Mouse (Mus musculus): ENCODE data around the gene Erbb4.

Gene Erbb4

GRCm38 (mm10) chr1:69023157-69023925 lies 84.5 kb downstream of the Erbb4 start:
- DNase-seq = peak; percentile 28

- DNase-seq = no peak
Measured at GRCm38 (mm10) chr1:69009800-69010505, 97.9 kb downstream of the Erbb4 start.

DNA sequence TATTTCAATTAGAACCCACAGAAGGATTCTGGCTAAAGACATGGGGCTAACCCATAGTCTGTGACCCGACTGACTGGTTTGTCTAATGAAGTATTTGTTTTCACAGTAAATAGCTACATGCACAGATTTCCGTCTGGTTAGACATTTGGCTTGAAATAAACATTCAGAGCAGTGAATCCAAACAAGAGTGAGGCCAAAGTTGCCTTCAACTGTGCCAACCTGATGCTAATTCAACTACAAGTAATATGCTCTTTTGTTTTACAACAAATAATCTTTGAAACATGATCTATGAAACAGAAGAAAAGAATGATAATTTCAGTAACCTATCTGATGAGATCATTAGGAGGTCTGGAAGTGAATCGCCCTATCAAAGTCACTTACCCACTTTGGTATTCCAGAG lies 106.5 kb downstream of the Erbb4 start:
- no peak for DNase-seq

DNA sequence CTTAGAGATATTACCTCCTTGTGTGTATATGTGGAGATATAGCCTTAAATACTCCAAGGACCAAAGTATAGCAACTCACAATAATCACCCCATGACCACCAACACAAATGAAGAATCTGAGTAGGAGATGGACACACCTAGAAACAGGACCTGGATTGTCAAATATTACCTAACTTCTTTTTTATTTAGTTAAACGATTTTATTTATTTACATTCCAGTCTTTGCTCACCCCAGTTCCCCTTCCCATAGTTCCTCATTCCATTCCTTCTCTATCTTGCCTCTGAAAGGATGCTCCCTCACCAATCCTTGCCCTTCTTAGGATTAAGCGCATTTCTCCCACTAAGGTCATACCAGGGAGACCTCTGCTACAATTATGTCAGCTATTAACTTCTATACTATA lies 128.6 kb downstream of the Erbb4 start:
- no peak for DNase-seq

DNA sequence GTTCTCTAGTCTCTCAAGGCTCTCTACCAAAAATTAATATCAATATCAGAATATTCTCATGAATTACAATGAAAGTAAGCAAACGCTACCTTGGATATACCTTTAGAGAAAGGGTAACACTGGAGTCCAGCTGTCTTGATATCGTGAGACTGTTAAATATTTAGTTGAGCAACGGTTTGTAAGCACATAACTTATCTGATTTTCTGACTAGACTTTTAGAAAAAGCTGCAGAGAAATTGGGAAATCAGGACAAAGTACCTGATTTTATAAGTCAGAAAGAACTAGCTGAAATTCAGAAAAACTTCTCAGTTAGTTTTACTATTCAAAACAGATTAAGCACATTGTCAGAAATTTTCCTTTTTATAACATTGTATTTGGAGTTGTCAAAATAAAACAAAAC lies 129.3 kb downstream of the Erbb4 start:
- no peak for DNase-seq

DNA sequence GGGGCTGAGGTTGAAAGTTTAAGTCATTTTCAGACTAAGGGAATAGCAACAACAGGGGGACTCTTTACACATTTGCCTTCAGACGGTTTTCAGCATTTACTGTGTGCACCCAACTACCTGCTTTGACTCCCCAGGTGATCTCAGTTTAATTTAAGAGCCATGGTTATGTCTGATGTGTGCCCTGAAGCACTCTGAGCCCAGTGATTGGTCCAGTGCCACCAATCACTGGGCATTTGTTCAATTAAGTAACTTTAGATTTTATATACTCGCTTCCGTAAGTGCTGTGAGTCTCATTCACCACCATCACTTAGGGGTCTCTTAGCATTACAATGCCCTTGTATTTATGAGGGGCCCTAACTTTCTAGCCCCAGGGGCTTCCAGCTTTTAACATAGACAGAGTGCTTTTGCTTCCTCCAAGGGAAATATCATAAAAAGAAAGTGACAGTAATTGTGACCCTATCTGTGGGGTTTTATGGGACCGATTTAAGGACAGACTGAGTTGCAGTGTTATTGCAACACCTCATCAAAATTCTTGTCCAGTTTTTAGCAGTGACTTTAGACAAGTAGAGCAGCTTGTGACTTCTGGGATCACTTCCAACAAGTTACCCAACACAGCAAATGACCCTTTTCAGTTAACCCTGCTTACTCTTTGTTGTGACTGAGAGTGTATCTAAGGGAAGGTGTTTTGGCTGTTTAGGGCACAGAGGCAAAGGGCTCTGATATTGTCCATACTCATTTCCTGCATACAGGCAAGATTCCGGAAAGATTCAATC lies 134.3 kb downstream of the Erbb4 start:
- no peak for DNase-seq

DNA sequence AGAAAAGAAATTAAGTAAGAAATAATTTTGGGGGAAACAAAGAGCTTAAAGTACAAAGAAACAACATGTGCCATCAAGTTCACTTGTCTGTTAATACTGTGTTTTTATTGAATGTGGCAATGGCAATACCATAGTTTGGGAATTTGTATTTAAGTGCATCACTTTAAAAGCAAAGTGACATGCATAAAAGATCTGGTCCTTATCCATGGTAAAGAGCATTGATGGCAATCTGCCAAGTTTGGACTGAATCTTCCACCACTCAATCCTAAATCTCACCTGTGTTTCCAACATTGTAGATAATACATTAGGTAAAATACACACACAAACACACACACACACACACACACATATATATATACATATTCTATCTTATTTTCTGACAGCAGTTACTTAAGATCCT lies 143.7 kb downstream of the Erbb4 start:
- DNase-seq = no peak

DNA sequence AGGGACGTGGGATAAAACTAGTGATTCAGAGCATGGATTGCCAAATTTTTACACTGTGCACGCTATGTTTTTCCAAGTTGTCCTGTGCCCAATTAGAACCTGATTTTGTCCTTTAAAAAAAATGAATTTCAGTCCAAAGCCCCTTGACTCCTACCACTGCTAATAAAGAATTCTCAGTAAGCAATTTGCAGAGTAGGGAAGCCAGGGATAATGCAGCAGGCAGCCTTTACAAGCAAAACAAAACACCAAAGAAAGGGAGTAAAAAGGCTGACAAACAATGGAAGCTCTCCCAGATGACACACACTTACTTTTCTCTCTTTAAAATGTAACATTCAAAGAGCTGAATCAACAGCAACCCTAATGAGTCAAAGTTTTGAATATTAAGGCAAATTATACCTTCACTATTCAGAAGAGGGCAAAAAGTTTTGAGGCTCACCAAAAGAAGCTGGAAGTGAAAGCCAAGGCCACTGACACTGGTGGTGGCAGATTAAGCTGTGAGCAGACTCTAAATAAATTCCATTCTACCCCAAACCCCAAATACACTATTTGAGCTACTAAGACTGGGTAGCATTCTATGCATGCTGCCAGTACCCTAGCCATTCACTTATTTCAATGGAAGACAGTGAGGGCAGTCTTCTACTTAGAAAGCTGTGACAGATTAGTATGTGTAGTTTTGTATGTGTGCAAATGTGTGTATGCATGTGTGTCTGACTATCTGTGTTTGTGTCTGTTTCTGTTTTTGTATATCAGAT lies 146.3 kb downstream of the Erbb4 start:
- DNase-seq = no peak

- DNase-seq = no peak
Measured at GRCm38 (mm10) chr1:68956766-68957533, 150.9 kb downstream of the Erbb4 start.

GRCm38 (mm10) chr1:68955482-68955881 lies 152.4 kb downstream of the Erbb4 start:
- DNase-seq = no peak

DNA sequence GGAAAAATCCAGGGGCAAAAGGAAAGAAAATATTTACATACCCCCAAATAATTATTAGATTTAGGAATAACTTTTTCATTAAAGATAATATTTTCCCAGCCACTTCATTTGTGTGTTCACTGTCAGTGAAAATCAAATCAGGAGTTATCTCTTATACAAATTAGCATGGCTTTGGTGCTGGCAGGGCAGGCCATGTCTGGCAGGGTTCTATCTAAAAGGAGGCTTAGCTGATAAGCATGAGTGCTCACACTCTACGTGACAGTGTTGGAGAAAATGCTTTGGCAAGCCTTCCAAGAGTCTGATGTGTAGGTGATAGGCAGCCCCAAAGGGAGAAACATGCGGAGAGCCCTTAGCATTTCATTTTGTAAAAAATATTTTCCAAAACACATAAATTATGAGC lies 164.7 kb downstream of the Erbb4 start:
- DNase-seq = no peak

DNA sequence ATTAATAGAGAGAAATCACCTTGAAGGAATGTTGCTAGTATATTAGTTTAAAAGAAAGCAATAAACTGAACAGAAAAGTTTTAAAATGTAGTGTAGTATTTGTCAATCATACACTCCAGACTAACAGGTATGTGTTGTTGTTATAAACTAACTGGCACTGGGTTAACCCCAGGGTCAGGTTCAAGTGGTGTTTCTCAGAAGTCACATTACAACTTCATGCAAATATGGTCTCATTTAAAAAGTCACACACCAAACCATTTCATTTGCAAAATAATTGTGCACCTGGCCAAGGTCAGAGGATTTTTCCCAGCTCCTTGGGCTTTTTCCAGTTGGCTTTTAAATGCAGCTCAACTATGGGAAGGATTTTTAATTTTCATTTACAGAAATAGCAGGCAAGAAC lies 173.1 kb downstream of the Erbb4 start:
- no peak for DNase-seq

DNA sequence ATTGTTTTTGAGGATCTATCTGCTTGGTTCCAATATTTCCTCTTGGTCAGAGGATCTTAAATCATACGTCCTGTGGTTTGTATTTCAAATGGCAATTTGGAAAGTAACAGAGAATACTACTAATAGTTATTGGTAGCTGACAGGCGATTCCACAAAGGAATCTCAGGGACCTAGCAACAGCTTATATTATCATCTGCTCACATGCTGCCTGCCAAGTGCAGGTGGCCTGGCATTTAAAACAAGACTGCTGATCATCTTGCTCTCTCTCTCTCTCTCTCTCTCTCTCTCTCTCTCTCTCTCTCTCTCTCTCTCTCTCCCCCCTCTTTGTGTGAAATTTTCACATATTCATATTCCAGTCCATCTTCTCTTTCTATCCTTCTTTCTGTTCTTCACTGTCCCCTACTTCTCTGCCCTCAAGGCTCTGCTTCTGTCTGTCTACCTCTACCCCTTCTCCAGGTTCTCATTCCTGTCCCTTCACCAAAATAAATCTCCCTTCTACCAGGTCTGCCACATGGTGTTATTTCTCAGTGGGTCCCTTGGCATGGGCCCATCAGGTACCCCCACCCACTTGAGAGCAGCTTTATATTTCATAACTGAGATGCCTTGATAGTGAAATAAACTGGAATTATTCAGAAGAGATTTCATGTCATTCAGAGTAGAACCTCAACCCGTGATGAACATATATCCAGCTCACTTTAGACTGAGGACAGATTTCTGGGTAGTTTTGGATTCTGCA lies 174.4 kb downstream of the Erbb4 start:
- DNase-seq = no peak

DNA sequence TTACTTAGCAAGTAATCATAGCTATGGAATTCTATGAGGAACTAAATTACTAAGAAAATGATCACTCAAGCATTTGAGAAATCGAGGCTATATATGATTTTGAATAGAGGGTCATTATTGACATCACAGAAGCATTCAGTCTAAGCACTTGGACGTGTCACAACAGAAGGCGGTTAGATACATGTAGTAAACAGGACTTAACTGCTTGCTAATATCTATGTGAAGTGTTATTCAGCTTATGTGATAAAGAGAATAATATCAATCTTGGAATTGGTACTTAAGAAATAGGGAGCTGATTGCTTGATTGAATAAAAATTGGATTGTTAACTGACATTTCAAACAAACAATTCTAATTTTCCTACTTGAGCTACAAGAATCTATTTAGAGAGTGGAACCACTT lies 190.0 kb downstream of the Erbb4 start:
- peak; percentile 8 for DNase-seq

DNA sequence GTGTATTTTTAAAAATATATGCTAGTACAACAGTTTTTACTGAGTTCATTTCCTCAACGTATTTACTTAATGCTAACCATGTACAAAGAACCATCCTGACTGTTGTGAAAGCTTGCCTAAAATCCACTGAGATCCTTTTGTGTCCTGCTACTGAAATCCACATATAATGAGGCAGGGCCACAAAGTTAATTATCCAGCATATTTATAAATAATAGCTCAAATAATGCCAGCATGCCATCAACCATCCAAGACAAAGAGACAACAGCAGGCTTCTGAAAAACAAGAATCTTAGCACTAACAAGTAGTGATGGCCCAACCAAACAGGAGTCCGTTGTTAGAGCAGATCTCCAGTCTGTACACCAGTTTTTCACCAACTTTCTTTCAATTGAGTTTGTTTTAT lies 215.8 kb downstream of the Erbb4 start:
- peak; percentile 59 for DNase-seq

DNA sequence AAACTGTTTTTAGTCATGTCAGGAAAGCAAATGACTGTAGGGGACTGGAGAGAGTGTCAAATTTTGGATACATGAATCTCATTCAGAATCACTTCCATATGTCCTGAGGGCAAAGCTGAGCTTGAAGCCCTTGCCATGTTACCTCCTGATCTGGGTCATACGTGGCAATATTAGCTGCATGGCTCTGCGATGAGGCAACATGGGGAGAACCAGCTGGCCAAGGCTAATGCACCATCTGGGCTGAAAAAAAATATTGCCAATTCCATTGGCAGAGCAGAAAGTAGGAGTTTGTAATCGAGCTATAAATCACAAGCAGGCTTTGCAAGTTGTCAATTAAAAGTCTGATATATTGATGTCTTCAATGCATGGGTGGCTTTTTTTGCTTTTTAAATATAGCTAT lies 221.0 kb downstream of the Erbb4 start:
- peak; percentile 59 for DNase-seq

DNA sequence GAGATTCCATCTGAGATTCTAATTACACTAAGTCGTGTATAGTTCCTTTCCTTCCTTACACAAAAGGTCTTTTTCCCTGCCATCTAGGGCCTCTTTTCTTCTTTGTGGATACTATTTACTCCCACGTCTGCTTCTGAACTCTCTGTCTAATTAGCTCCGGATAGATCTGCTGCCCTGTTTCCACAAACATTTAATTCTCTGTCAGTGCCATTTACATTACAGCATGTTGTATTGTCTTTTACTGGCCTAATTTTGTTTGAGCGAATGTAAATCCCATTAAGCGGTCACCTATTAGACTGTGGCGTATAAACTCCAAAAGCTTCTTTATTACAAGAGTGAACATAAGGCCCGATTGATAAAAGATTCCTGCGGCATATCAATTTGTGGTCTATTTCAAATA lies 232.9 kb downstream of the Erbb4 start:
- DNase-seq = peak; percentile 57

- DNase-seq = no peak
Measured at GRCm38 (mm10) chr1:68873635-68874020, 234.2 kb downstream of the Erbb4 start.

- no peak for DNase-seq
Measured at GRCm38 (mm10) chr1:68872976-68873634, 234.8 kb downstream of the Erbb4 start.

GRCm38 (mm10) chr1:68860341-68860740 lies 247.5 kb downstream of the Erbb4 start:
- no peak for DNase-seq

- DNase-seq = no peak
Measured at GRCm38 (mm10) chr1:68859480-68859879, 248.4 kb downstream of the Erbb4 start.
